Mouse (Mus musculus) liver, embryonic 11.5 days (tissue): ENCODE data around the gene Cmtm4. TPM values are rescaled to one million over a fixed set of nuclear protein-coding genes. Genes with fewer than 3 reads are reported as not detected.

Experiments used
- ATAC-seq: fragments of 200-750 bp; cut with Nextera tagmentation; replicated peaks from 2 replicates; pipeline ENCODE4 v1.8.0; 2017; ENCODE audit warnings: moderate number of reproducible peaks, mild to moderate bottlenecking, moderate TSS enrichment, moderate library complexity; ENCODE audit not compliant: low FRiP score
- DNase-seq: peaks from one replicate; pipeline ENCODE4 v3.0.0-alpha.2; 2017; ENCODE audit warnings: low spot score
- H3K27ac ChIP-seq: fragments of 300-500 bp; sonication (generic); 2 replicates; pipeline ENCODE4 v1.5.1; 2014; ENCODE audit warnings: mild to moderate bottlenecking, low read depth, low read length, control low read depth
- H3K27me3 ChIP-seq: fragments of 300-500 bp; sonication (generic); replicated peaks from 2 replicates; pipeline ENCODE4 v1.6.1; 2014; ENCODE audit warnings: low read length, mixed read lengths; ENCODE audit not compliant: control insufficient read depth, insufficient read depth
- H3K36me3 ChIP-seq: fragments of 300-500 bp; sonication (generic); 2 replicates; pipeline ENCODE4 v1.6.1; 2014; ENCODE audit warnings: mild to moderate bottlenecking, low read length, moderate library complexity, mixed read lengths; ENCODE audit not compliant: control insufficient read depth, insufficient read depth
- H3K4me1 ChIP-seq: fragments of 300-500 bp; sonication (generic); replicated peaks from 2 replicates; pipeline ENCODE4 v1.6.1; 2014; ENCODE audit warnings: low read length, mixed read lengths; ENCODE audit not compliant: control insufficient read depth, insufficient read depth
- H3K4me2 ChIP-seq: fragments of 300-500 bp; sonication (generic); 2 replicates; pipeline ENCODE4 v1.6.1; 2014; ENCODE audit warnings: mild to moderate bottlenecking, control low read depth, moderate library complexity
- H3K4me3 ChIP-seq: fragments of 300-500 bp; sonication (generic); 2 replicates; pipeline ENCODE4 v1.5.1; 2014; ENCODE audit warnings: low read depth, low read length, control low read depth
- H3K9ac ChIP-seq: fragments of 300-500 bp; sonication (generic); 2 replicates; pipeline ENCODE4 v1.6.1; 2014; ENCODE audit warnings: low read depth, low read length, control low read depth
- H3K9me3 ChIP-seq: fragments of 300-500 bp; sonication (generic); 2 replicates; pipeline ENCODE4 v1.6.1; 2016; ENCODE audit warnings: low read length, inconsistent platforms, mixed read lengths; ENCODE audit not compliant: control insufficient read depth
- WGBS: fragments of 180-500 bp; shearing (Covaris S2); extraction: QIAGEN DNeasy Blood & Tissue Kit; methylation state at CpG from one replicate; pipeline ENCODE4 v1.1.7; 2014; 5-methylcytosine and 5-hydroxymethylcytosine counted together
- polyA plus RNA-seq: library from polyadenylated mRNA; unstranded; fragments of >200 nt; fragmentation: Nextera tagmentation; extraction: Ambion mirVana; gene quantifications from 2 replicates; pipeline ENCODE4 v1.2.1, GENCODE M21; 2014

Cmtm4 gene
- polyA plus RNA-seq, 1 experiment from 2014 or later = 1.3 TPM

GRCm38 (mm10) chr8:104405430-104406187 is 10.0 kb upstream of the Cmtm4 start:
- ATAC-seq (no peak), DNase-seq (no peak)
- Histone ChIP-seq H3K36me3 (no peaks in the 10 kb centered on the region), H3K4me2 (no peak overlapping the region), H3K27ac (no peak overlapping the region), H3K9ac (no peak overlapping the region), H3K4me1 (no peaks in the 10 kb centered on the region), H3K4me3 (no peak overlapping the region), H3K27me3 (no peaks in the 10 kb centered on the region), H3K9me3 (no peaks in the 10 kb centered on the region)
- 68% methylated on average over 15 of the region's 15 CpGs for WGBS

GRCm38 (mm10) chr8:104403596-104403995 is 8.0 kb upstream of the Cmtm4 start:
- H3K4me3 ChIP-seq = no peak overlapping the region
- 61% methylated on average over 3 of the region's 3 CpGs for WGBS
- no peaks in the 10 kb centered on the region for H3K4me1 ChIP-seq
- no peaks in the 10 kb centered on the region for H3K9me3 ChIP-seq
- no peak overlapping the region for H3K4me2 ChIP-seq
- ATAC-seq (no peak), DNase-seq (no peak)
- no peak overlapping the region for H3K9ac ChIP-seq
- H3K36me3 ChIP-seq = no peaks in the 10 kb centered on the region
- H3K27ac ChIP-seq = no peak overlapping the region
- no peaks in the 10 kb centered on the region for H3K27me3 ChIP-seq

GRCm38 (mm10) chr8:104394801-104395702 is 555 bp downstream of the Cmtm4 start:
- Histone ChIP-seq H3K27ac (peak overlapping the region; percentile 13; the same call in 1 of the 2 replicates), H3K4me2 (peak overlapping the region; percentile 99)
- peak; percentile 63 for DNase-seq

GRCm38 (mm10) chr8:104393767-104394166 is 1.8 kb downstream of the Cmtm4 start:
- DNase-seq (no peak), ATAC-seq (no peak)
- Histone ChIP-seq H3K4me1 (peaks cover 7% of the 10 kb centered on the region; the same call in 1 of the 2 replicates), H3K27me3 (0 out of 2 replicates have a peak, but pooled peaks cover 4% of the 10 kb centered on the region), H3K4me2 (peak overlapping the region; percentile 99; the same call in 1 of the 2 replicates), H3K27ac (no peak overlapping the region), H3K9ac (no peak overlapping the region), H3K9me3 (no peaks in the 10 kb centered on the region), H3K36me3 (no peaks in the 10 kb centered on the region), H3K4me3 (no peak overlapping the region)
- 85% methylated on average over 6 of the region's 6 CpGs for WGBS

More at GRCm38 (mm10) chr8:104394801-104395702, 555 bp downstream of the Cmtm4 start:
- 0 out of 2 replicates have a peak, but pooled peaks cover 4% of the 10 kb centered on the region for H3K27me3 ChIP-seq
- ATAC-seq = peak; percentile 63
- peak overlapping the region; percentile 79 for H3K4me3 ChIP-seq
- H3K36me3 ChIP-seq = no peaks in the 10 kb centered on the region
- no peaks in the 10 kb centered on the region for H3K9me3 ChIP-seq
- peaks cover 7% of the 10 kb centered on the region; the same call in 1 of the 2 replicates for H3K4me1 ChIP-seq
- WGBS = under 1% methylated on average over 74 of the region's 82 CpGs
- H3K9ac ChIP-seq = peak overlapping the region; percentile 75

GRCm38 (mm10) chr8:104393139-104393538 is 2.5 kb downstream of the Cmtm4 start:
- Histone ChIP-seq H3K9me3 (no peaks in the 10 kb centered on the region), H3K9ac (no peak overlapping the region), H3K4me2 (no peak overlapping the region), H3K4me1 (peaks cover 7% of the 10 kb centered on the region; the same call in 1 of the 2 replicates), H3K27ac (no peak overlapping the region), H3K36me3 (no peaks in the 10 kb centered on the region), H3K4me3 (no peak overlapping the region), H3K27me3 (0 out of 2 replicates have a peak, but pooled peaks cover 4% of the 10 kb centered on the region)
- WGBS = 93% methylated on average over 6 of the region's 7 CpGs
- no peak for DNase-seq
- ATAC-seq = no peak

- Histone ChIP-seq H3K4me1 (peaks cover 12% of the 10 kb centered on the region), H3K27ac (no peak overlapping the region), H3K36me3 (no peaks in the 10 kb centered on the region), H3K9ac (no peak overlapping the region), H3K4me2 (no peak overlapping the region), H3K9me3 (no peaks in the 10 kb centered on the region), H3K27me3 (0 out of 2 replicates have a peak, but pooled peaks cover 4% of the 10 kb centered on the region), H3K4me3 (no peak overlapping the region)
- DNase-seq = no peak
- 73% methylated on average over 8 of the region's 8 CpGs for WGBS
- ATAC-seq = no peak
These were observed 5.4 kb downstream of the Cmtm4 start for GRCm38 (mm10) chr8:104390245-104390644.

- no peak overlapping the region for H3K4me3 ChIP-seq
- no peak for DNase-seq
- no peak; the same call in 1 of the 2 replicates for ATAC-seq
- H3K27me3 ChIP-seq = no peaks in the 10 kb centered on the region
- H3K9ac ChIP-seq = no peak overlapping the region
- no peak overlapping the region for H3K27ac ChIP-seq
- 93% methylated on average over 2 of the region's 2 CpGs for WGBS
- H3K4me1 ChIP-seq = peaks cover 5% of the 10 kb centered on the region
- no peaks in the 10 kb centered on the region for H3K36me3 ChIP-seq
- H3K4me2 ChIP-seq = no peak overlapping the region
- no peaks in the 10 kb centered on the region for H3K9me3 ChIP-seq
These were observed 7.6 kb downstream of the Cmtm4 start for GRCm38 (mm10) chr8:104387980-104388379.

GRCm38 (mm10) chr8:104387501-104387900 is 8.1 kb downstream of the Cmtm4 start:
- Histone ChIP-seq H3K27ac (no peak overlapping the region), H3K9me3 (no peaks in the 10 kb centered on the region), H3K9ac (no peak overlapping the region), H3K36me3 (no peaks in the 10 kb centered on the region), H3K4me2 (no peak overlapping the region), H3K27me3 (no peaks in the 10 kb centered on the region), H3K4me1 (peaks cover 5% of the 10 kb centered on the region), H3K4me3 (no peak overlapping the region)
- 65% methylated on average over 7 of the region's 7 CpGs for WGBS
- ATAC-seq (no peak), DNase-seq (no peak)
